Comparison of ENCODE assay signal across 8 mouse cellular contexts in the genomic region with DNA sequence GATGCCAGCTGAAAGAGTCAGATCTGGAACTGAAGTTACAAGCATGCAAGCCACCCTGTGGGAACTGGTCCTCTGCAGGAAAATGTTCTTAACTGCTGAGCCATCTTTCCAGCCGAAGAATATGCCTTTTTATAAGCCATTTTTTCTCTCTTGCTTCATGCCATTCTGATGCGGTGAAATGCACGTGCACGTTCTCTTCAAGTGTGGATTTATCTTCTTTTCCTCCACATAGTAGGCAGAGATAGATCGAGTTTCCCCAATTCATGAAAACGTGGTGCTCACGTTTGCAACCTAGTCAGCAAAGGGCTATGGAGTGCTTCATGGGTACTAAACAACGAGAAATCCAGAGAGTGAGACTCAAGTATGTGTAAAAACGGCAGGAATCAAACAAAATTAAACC. TPM values are rescaled to one million over a fixed set of nuclear protein-coding genes. Genes with fewer than 3 reads are reported as not detected.
DNase-seq lines count a peak whose midpoint lies in the region; ATAC-seq and TF ChIP-seq lines count a peak whose summit lies in the region.

No protein-coding gene starts in this region.

- no peak overlapping the region for H3K27ac ChIP-seq in kidney, embryonic 16.5 days (ENCODE audit: low read length)
- H3K27ac ChIP-seq in embryonic facial prominence, embryonic 13.5 days, result no peak overlapping the region; the same call in 1 of the 2 replicates
- H3K27ac ChIP-seq in intestine, embryonic 16.5 days (ENCODE audit: low read length), result peak overlapping the region; percentile 54; the same call in 1 of the 2 replicates
- H3K27ac ChIP-seq in neural tube, embryonic 12.5 days, result no peak overlapping the region

- TF ChIP-seq POLR2A in lung, adult 2 months (IDR thresholded peaks at IDR 0.05; ENCODE audit: borderline replicate concordance, extremely low read depth, low read depth, low read length), result no peak

- no peak for DNase-seq in kidney, postnatal 36 days
- no peak for DNase-seq in layer of hippocampus, adult 9-11 months
- DNase-seq in ovary, postnatal 10 days (ENCODE audit: low spot score), result no peak
- no peak for DNase-seq in lung, adult 2 months

- 16% methylated on average over 9 of the region's 9 CpGs for WGBS in kidney, embryonic 16.5 days
- WGBS in embryonic facial prominence, embryonic 13.5 days, result 20% methylated on average over 9 of the region's 9 CpGs
- WGBS in intestine, embryonic 16.5 days, result 18% methylated on average over 9 of the region's 9 CpGs
- 26% methylated on average over 9 of the region's 9 CpGs for WGBS in neural tube, embryonic 12.5 days
- 16% methylated on average over 9 of the region's 9 CpGs for WGBS in lung, adult 2 months

- H3K9me3 ChIP-seq in kidney, embryonic 16.5 days (ENCODE audit: low read length), result no peaks in the 10 kb centered on the region
- no peaks in the 10 kb centered on the region for H3K9me3 ChIP-seq in embryonic facial prominence, embryonic 13.5 days
- no peaks in the 10 kb centered on the region for H3K9me3 ChIP-seq in intestine, embryonic 16.5 days (ENCODE audit: control insufficient read depth, low read length)
- H3K9me3 ChIP-seq in neural tube, embryonic 12.5 days, result no peaks in the 10 kb centered on the region

- H3K4me1 ChIP-seq in kidney, embryonic 16.5 days (ENCODE audit: insufficient read depth, low read length), result peaks cover 34% of the 10 kb centered on the region
- peaks cover 27% of the 10 kb centered on the region for H3K4me1 ChIP-seq in embryonic facial prominence, embryonic 13.5 days
- H3K4me1 ChIP-seq in intestine, embryonic 16.5 days (ENCODE audit: control insufficient read depth, insufficient read depth, low read length), result peaks cover 28% of the 10 kb centered on the region
- peaks cover 32% of the 10 kb centered on the region for H3K4me1 ChIP-seq in neural tube, embryonic 12.5 days
- H3K4me1 ChIP-seq in lung, adult 2 months (ENCODE audit: control insufficient read depth, insufficient read depth, low read length), result peaks cover 15% of the 10 kb centered on the region; the same call in 1 of the 2 replicates

- H3K36me3 ChIP-seq in kidney, embryonic 16.5 days (ENCODE audit: insufficient read depth, low read length), result peaks cover 26% of the 10 kb centered on the region
- H3K36me3 ChIP-seq in embryonic facial prominence, embryonic 13.5 days, result peaks cover 31% of the 10 kb centered on the region
- peaks cover 16% of the 10 kb centered on the region for H3K36me3 ChIP-seq in intestine, embryonic 16.5 days (ENCODE audit: control insufficient read depth, insufficient read depth, low read length)
- peaks cover 28% of the 10 kb centered on the region for H3K36me3 ChIP-seq in neural tube, embryonic 12.5 days

- peak overlapping the region; percentile 42 for H3K9ac ChIP-seq in kidney, embryonic 16.5 days (replicated peaks; ENCODE audit: low read length)
- H3K9ac ChIP-seq in embryonic facial prominence, embryonic 13.5 days, result no peak overlapping the region
- H3K9ac ChIP-seq in intestine, embryonic 16.5 days (ENCODE audit: low read depth, low read length), result peak overlapping the region; percentile 43
- no peak overlapping the region for H3K9ac ChIP-seq in neural tube, embryonic 12.5 days

- ATAC-seq in kidney, embryonic 16.5 days (ENCODE audit: low FRiP score, low TSS enrichment), result no peak
- ATAC-seq in embryonic facial prominence, embryonic 13.5 days (ENCODE audit: insufficient number of reproducible peaks, insufficient read depth, low FRiP score, low TSS enrichment, low read depth), result no peak
- ATAC-seq in intestine, embryonic 16.5 days, result no peak
- ATAC-seq in neural tube, embryonic 12.5 days (ENCODE audit: low FRiP score, low read depth), result no peak

- H3K4me2 ChIP-seq in kidney, embryonic 16.5 days (replicated peaks; ENCODE audit: low read depth, low read length), result peak overlapping the region; percentile 67
- peak overlapping the region; percentile 58 for H3K4me2 ChIP-seq in embryonic facial prominence, embryonic 13.5 days
- peak overlapping the region; percentile 69 for H3K4me2 ChIP-seq in intestine, embryonic 16.5 days (ENCODE audit: low read depth, low read length)
- H3K4me2 ChIP-seq in neural tube, embryonic 12.5 days (replicated peaks), result peak overlapping the region; percentile 65

- H3K27me3 ChIP-seq in kidney, embryonic 16.5 days (ENCODE audit: insufficient read depth, low read length), result no peaks in the 10 kb centered on the region
- H3K27me3 ChIP-seq in embryonic facial prominence, embryonic 13.5 days, result no peaks in the 10 kb centered on the region
- no peaks in the 10 kb centered on the region for H3K27me3 ChIP-seq in intestine, embryonic 16.5 days (replicated peaks; ENCODE audit: control insufficient read depth, insufficient read depth, low read length)
- H3K27me3 ChIP-seq in neural tube, embryonic 12.5 days (replicated peaks), result no peaks in the 10 kb centered on the region

- peak overlapping the region; percentile 76 for H3K4me3 ChIP-seq in kidney, embryonic 16.5 days (ENCODE audit: low read length)
- peak overlapping the region; percentile 97 for H3K4me3 ChIP-seq in embryonic facial prominence, embryonic 13.5 days
- peak overlapping the region; percentile 46 for H3K4me3 ChIP-seq in intestine, embryonic 16.5 days (ENCODE audit: low read length)
- peak overlapping the region; percentile 34 for H3K4me3 ChIP-seq in neural tube, embryonic 12.5 days
- H3K4me3 ChIP-seq in lung, adult 2 months (replicated peaks; ENCODE audit: extremely low read depth, low read depth, low read length), result no peak overlapping the region

- no peak for TF ChIP-seq CTCF in lung, adult 2 months (IDR thresholded peaks at IDR 0.05; ENCODE audit: insufficient read depth, low read length)

RNA-seq across cellular contexts. Expression of a gene that starts 1.2 kb away (rescaled TPM):
- polyA plus RNA-seq in kidney, embryonic 16.5 days (2015; fragmentation: Nextera tagmentation; extraction: Ambion mirVana), result 65.3 and 71.6 TPM in 2 replicates
- polyA plus RNA-seq in embryonic facial prominence, embryonic 13.5 days (2015; fragmentation: Nextera tagmentation; extraction: Ambion mirVana), result 65.6 and 66.0 TPM in 2 replicates
- polyA plus RNA-seq in intestine, embryonic 16.5 days (2015; fragmentation: Nextera tagmentation; extraction: Ambion mirVana), result 43.2 and 46.1 TPM in 2 replicates
- 58.2 and 58.3 TPM in 2 replicates for polyA plus RNA-seq in neural tube, embryonic 12.5 days (2016; fragmentation: Nextera tagmentation; extraction: Ambion mirVana)
- 59.6 and 62.2 TPM in 2 replicates for polyA plus RNA-seq in lung, adult 2 months (2012; rRNA removed)

RNA-seq across cellular contexts. Expression of a gene that starts 14.1 kb away (rescaled TPM):
- polyA plus RNA-seq in kidney, embryonic 16.5 days (2015; fragmentation: Nextera tagmentation; extraction: Ambion mirVana), result 115 and 118 TPM in 2 replicates
- 114 and 122 TPM in 2 replicates for polyA plus RNA-seq in embryonic facial prominence, embryonic 13.5 days (2015; fragmentation: Nextera tagmentation; extraction: Ambion mirVana)
- polyA plus RNA-seq in intestine, embryonic 16.5 days (2015; fragmentation: Nextera tagmentation; extraction: Ambion mirVana), result 70.6 and 81.1 TPM in 2 replicates
- polyA plus RNA-seq in neural tube, embryonic 12.5 days (2016; fragmentation: Nextera tagmentation; extraction: Ambion mirVana), result 126 TPM in 2 replicates
- polyA plus RNA-seq in lung, adult 2 months (2012; rRNA removed), result 19.2 and 24.9 TPM in 2 replicates

RNA-seq across cellular contexts. Expression of a gene that starts 14.1 kb away (rescaled TPM):
- polyA plus RNA-seq in kidney, embryonic 16.5 days (2015; fragmentation: Nextera tagmentation; extraction: Ambion mirVana), result 21.4 and 27.7 TPM in 2 replicates
- 29.6 and 31.2 TPM in 2 replicates for polyA plus RNA-seq in embryonic facial prominence, embryonic 13.5 days (2015; fragmentation: Nextera tagmentation; extraction: Ambion mirVana)
- 15.5 and 18.0 TPM in 2 replicates for polyA plus RNA-seq in intestine, embryonic 16.5 days (2015; fragmentation: Nextera tagmentation; extraction: Ambion mirVana)
- polyA plus RNA-seq in neural tube, embryonic 12.5 days (2016; fragmentation: Nextera tagmentation; extraction: Ambion mirVana), result 39.3 and 39.7 TPM in 2 replicates
- 6.3 and 8.2 TPM in 2 replicates for polyA plus RNA-seq in lung, adult 2 months (2012; rRNA removed)

RNA-seq across cellular contexts. Expression of a gene that starts 21.8 kb away (rescaled TPM):
- polyA plus RNA-seq in kidney, embryonic 16.5 days (2015; fragmentation: Nextera tagmentation; extraction: Ambion mirVana), result 16.7 and 17.4 TPM in 2 replicates
- 20.0 and 20.6 TPM in 2 replicates for polyA plus RNA-seq in embryonic facial prominence, embryonic 13.5 days (2015; fragmentation: Nextera tagmentation; extraction: Ambion mirVana)
- polyA plus RNA-seq in intestine, embryonic 16.5 days (2015; fragmentation: Nextera tagmentation; extraction: Ambion mirVana), result 16.8 and 17.3 TPM in 2 replicates
- polyA plus RNA-seq in neural tube, embryonic 12.5 days (2016; fragmentation: Nextera tagmentation; extraction: Ambion mirVana), result 23.4 and 25.7 TPM in 2 replicates
- polyA plus RNA-seq in lung, adult 2 months (2012; rRNA removed), result 3.0 and 3.8 TPM in 2 replicates

RNA-seq across cellular contexts. Expression of a gene that starts 26.7 kb away (rescaled TPM):
- 504 and 516 TPM in 2 replicates for polyA plus RNA-seq in kidney, embryonic 16.5 days (2015; fragmentation: Nextera tagmentation; extraction: Ambion mirVana)
- 427 and 457 TPM in 2 replicates for polyA plus RNA-seq in embryonic facial prominence, embryonic 13.5 days (2015; fragmentation: Nextera tagmentation; extraction: Ambion mirVana)
- 531 and 551 TPM in 2 replicates for polyA plus RNA-seq in intestine, embryonic 16.5 days (2015; fragmentation: Nextera tagmentation; extraction: Ambion mirVana)
- polyA plus RNA-seq in neural tube, embryonic 12.5 days (2016; fragmentation: Nextera tagmentation; extraction: Ambion mirVana), result 368 and 375 TPM in 2 replicates
- polyA plus RNA-seq in lung, adult 2 months (2012; rRNA removed), result 151 and 167 TPM in 2 replicates

Comparison
In these comparisons a context has a peak if more than half of its experiments do, and no peak if none do; other contexts are left out.
1. H3K9ac ChIP-seq: peak in kidney, embryonic 16.5 days (single experiment) and intestine, embryonic 16.5 days (single experiment); none in embryonic facial prominence, embryonic 13.5 days (single experiment) and neural tube, embryonic 12.5 days (single experiment).
2. Peak in every context shown above with its lines, with median percentiles within 50 percentile points of each other: H3K4me2 ChIP-seq.